Mouse (Mus musculus): ENCODE measurements around the gene Apc2. TPM values are rescaled to one million over a fixed set of nuclear protein-coding genes. Genes with fewer than 3 reads are reported as not detected.

Apc2 gene
- total and polyA plus RNA-seq, 3 experiments = 2.3 to 2.6 (median 2.4) TPM

GRCm38 (mm10) chr10:80341491-80342304, 45.9 kb downstream of the Apc2 start:
- Histone ChIP-seq H3K4me1 (ENCODE audit: control insufficient read depth, insufficient read depth, low read length) (peaks cover 15% of the 10 kb centered on the region), H3K4me3 (no peak overlapping the region), H3K27ac (no peak overlapping the region), H3K27me3 (ENCODE audit: control insufficient read depth, insufficient read depth, low read length) (peaks cover 6% of the 10 kb centered on the region; the same call in 1 of the 2 replicates), H3K9ac (ENCODE audit: low read depth, low read length) (no peak overlapping the region), H3K36me3 (ENCODE audit: control insufficient read depth, insufficient read depth, low read length) (peaks cover 3% of the 10 kb centered on the region; the same call in 1 of the 2 replicates), H3K79me2 (replicated peaks; ENCODE audit: control insufficient read depth, insufficient read depth, low read length) (no peaks in the 10 kb centered on the region)
- 39% methylated on average over 47 of the region's 47 CpGs for WGBS
- intact Hi-C loops (cut with DNase I) = no loop called here
- DNase-seq = no peak
- TF ChIP-seq POLR2A (IDR thresholded peaks at IDR 0.05; ENCODE audit: insufficient read depth, low read depth, low read length) (no peak), CTCF (IDR thresholded peaks at IDR 0.05) (no peak), EP300 (IDR thresholded peaks at IDR 0.05; ENCODE audit: insufficient read depth, low read depth, low read length) (no peak)

- Histone ChIP-seq H3K27ac (no peak overlapping the region), H3K27me3 (ENCODE audit: control insufficient read depth, insufficient read depth, low read length) (peaks cover 6% of the 10 kb centered on the region; the same call in 1 of the 2 replicates), H3K4me1 (ENCODE audit: control insufficient read depth, insufficient read depth, low read length) (peaks cover 15% of the 10 kb centered on the region), H3K9ac (ENCODE audit: low read depth, low read length) (0 out of 2 replicates have a peak overlapping the region, but pooled peaks have one; percentile 22), H3K79me2 (replicated peaks; ENCODE audit: control insufficient read depth, insufficient read depth, low read length) (no peaks in the 10 kb centered on the region), H3K36me3 (ENCODE audit: control insufficient read depth, insufficient read depth, low read length) (peaks cover 3% of the 10 kb centered on the region; the same call in 1 of the 2 replicates), H3K4me3 (no peak overlapping the region)
- no peak for DNase-seq
- intact Hi-C loops (cut with DNase I) = no loop called here
- TF ChIP-seq EP300 (IDR thresholded peaks at IDR 0.05; ENCODE audit: insufficient read depth, low read depth, low read length) (no peak), CTCF (IDR thresholded peaks at IDR 0.05) (no peak), POLR2A (IDR thresholded peaks at IDR 0.05; ENCODE audit: insufficient read depth, low read depth, low read length) (no peak)
- 28% methylated on average over 26 of the region's 26 CpGs for WGBS
These were observed 46.5 kb downstream of the Apc2 start for GRCm38 (mm10) chr10:80342305-80342748.

- H3K79me2 ChIP-seq (replicated peaks; ENCODE audit: control insufficient read depth, insufficient read depth, low read length) = no peaks in the 10 kb centered on the region
- peak in 1 of 2 experiments; percentile 46 for DNase-seq
- 5% methylated on average over 33 of the region's 33 CpGs for WGBS
- peaks cover 15% of the 10 kb centered on the region for H3K4me1 ChIP-seq (ENCODE audit: control insufficient read depth, insufficient read depth, low read length)
- H3K27ac ChIP-seq = peak overlapping the region; percentile 77; the same call in 1 of the 2 replicates
- peaks cover 3% of the 10 kb centered on the region; the same call in 1 of the 2 replicates for H3K36me3 ChIP-seq (ENCODE audit: control insufficient read depth, insufficient read depth, low read length)
- H3K4me3 ChIP-seq = no peak overlapping the region
- intact Hi-C loops (cut with DNase I) = no loop called here
- H3K9ac ChIP-seq (ENCODE audit: low read depth, low read length) = no peak overlapping the region
- H3K27me3 ChIP-seq (ENCODE audit: control insufficient read depth, insufficient read depth, low read length) = peaks cover 6% of the 10 kb centered on the region; the same call in 1 of the 2 replicates
- no peak for TF ChIP-seq CTCF (IDR thresholded peaks at IDR 0.05)
- no peak for TF ChIP-seq EP300 (IDR thresholded peaks at IDR 0.05; ENCODE audit: insufficient read depth, low read depth, low read length)
- TF ChIP-seq POLR2A (IDR thresholded peaks at IDR 0.05; ENCODE audit: insufficient read depth, low read depth, low read length) = no peak
These were observed 47.1 kb downstream of the Apc2 start for GRCm38 (mm10) chr10:80342749-80343424.

GRCm38 (mm10) chr10:80343425-80343895, 47.7 kb downstream of the Apc2 start:
- no peak overlapping the region for H3K9ac ChIP-seq (ENCODE audit: low read depth, low read length)

GRCm38 (mm10) chr10:80344131-80344661, 48.4 kb downstream of the Apc2 start:
- WGBS = 18% methylated on average over 9 of the region's 9 CpGs
- 0 out of 2 replicates have a peak overlapping the region, but pooled peaks have one; percentile 20 for H3K9ac ChIP-seq (ENCODE audit: low read depth, low read length)
- peaks cover 6% of the 10 kb centered on the region; the same call in 1 of the 2 replicates for H3K27me3 ChIP-seq (ENCODE audit: control insufficient read depth, insufficient read depth, low read length)
- no peaks in the 10 kb centered on the region for H3K79me2 ChIP-seq (replicated peaks; ENCODE audit: control insufficient read depth, insufficient read depth, low read length)
- peaks cover 3% of the 10 kb centered on the region; the same call in 1 of the 2 replicates for H3K36me3 ChIP-seq (ENCODE audit: control insufficient read depth, insufficient read depth, low read length)
- no peak overlapping the region for H3K4me3 ChIP-seq
- TF ChIP-seq POLR2A (IDR thresholded peaks at IDR 0.05; ENCODE audit: insufficient read depth, low read depth, low read length) = 0 out of 2 replicates have a peak, but pooled peaks have one; percentile 33
- no peak for TF ChIP-seq EP300 (IDR thresholded peaks at IDR 0.05; ENCODE audit: insufficient read depth, low read depth, low read length)
- intact Hi-C loops (cut with DNase I) = no loop called here
- H3K4me1 ChIP-seq (ENCODE audit: control insufficient read depth, insufficient read depth, low read length) = peaks cover 15% of the 10 kb centered on the region
- peak; percentile 53 to 71 for DNase-seq
- H3K27ac ChIP-seq = peak overlapping the region; percentile 77

More at GRCm38 (mm10) chr10:80343425-80343895, 47.7 kb downstream of the Apc2 start:
- H3K79me2 ChIP-seq (replicated peaks; ENCODE audit: control insufficient read depth, insufficient read depth, low read length) = no peaks in the 10 kb centered on the region
- no peak for DNase-seq
- peak overlapping the region; percentile 77 for H3K27ac ChIP-seq
- WGBS = 56% methylated on average over 13 of the region's 13 CpGs
- intact Hi-C loops (cut with DNase I) = no loop called here
- no peak overlapping the region for H3K4me3 ChIP-seq
- no peak for TF ChIP-seq CTCF (IDR thresholded peaks at IDR 0.05)
- no peak for TF ChIP-seq POLR2A (IDR thresholded peaks at IDR 0.05; ENCODE audit: insufficient read depth, low read depth, low read length)
- TF ChIP-seq EP300 (IDR thresholded peaks at IDR 0.05; ENCODE audit: insufficient read depth, low read depth, low read length) = no peak
- peaks cover 3% of the 10 kb centered on the region; the same call in 1 of the 2 replicates for H3K36me3 ChIP-seq (ENCODE audit: control insufficient read depth, insufficient read depth, low read length)
- H3K4me1 ChIP-seq (ENCODE audit: control insufficient read depth, insufficient read depth, low read length) = peaks cover 15% of the 10 kb centered on the region
- peaks cover 6% of the 10 kb centered on the region; the same call in 1 of the 2 replicates for H3K27me3 ChIP-seq (ENCODE audit: control insufficient read depth, insufficient read depth, low read length)
